Mouse (Mus musculus): Measurements from ENCODE around the gene Arhgap27.

- TF ChIP-seq CTCF (IDR thresholded peaks at IDR 0.05; ENCODE audit: borderline replicate concordance, insufficient read depth, low read length) = no peak
- no peak for TF ChIP-seq POLR2A (IDR thresholded peaks at IDR 0.05; ENCODE audit: low read depth, low read length)
Measured at GRCm38 (mm10) chr11:103292890-103293287, 70.6 kb downstream of the Arhgap27 start.

Measured in embryonic fibroblast, embryonic 13.5 days (primary cell).